Mouse (Mus musculus) T-helper 2 cell (primary cell): Measurements from ENCODE around the gene Plekhg2.

ENCODE experiments used
- in situ Hi-C: fragments of 300-600 bp; cut with MboI, MseI; formaldehyde crosslinking; loops from one replicate; pipeline ENCODE4 v1.15.1; 2025; ENCODE audit warnings: high pct_unique_total_duplicates

The Plekhg2 gene

DNA sequence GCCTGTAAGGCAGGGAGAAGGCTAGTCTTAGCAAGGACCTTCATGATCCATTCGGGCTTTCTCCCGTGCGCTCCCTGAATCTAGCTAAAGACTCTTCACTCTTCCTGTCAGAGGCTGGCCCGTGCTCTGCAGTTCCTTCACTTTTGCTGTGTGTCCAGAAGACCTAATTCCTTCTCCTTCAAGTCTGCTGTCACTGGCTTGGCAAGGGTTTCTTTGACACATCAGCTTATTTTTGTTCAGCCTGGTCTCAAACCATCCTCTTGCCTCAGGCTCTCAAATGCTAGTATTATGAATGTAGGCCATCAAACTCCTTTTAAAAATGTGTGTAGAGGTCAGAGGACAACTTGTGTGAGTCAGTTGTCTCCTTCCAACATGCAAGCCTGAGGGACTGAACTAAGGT lies 11.2 kb upstream of the Plekhg2 start:
- in situ Hi-C loops = no loop called here

DNA sequence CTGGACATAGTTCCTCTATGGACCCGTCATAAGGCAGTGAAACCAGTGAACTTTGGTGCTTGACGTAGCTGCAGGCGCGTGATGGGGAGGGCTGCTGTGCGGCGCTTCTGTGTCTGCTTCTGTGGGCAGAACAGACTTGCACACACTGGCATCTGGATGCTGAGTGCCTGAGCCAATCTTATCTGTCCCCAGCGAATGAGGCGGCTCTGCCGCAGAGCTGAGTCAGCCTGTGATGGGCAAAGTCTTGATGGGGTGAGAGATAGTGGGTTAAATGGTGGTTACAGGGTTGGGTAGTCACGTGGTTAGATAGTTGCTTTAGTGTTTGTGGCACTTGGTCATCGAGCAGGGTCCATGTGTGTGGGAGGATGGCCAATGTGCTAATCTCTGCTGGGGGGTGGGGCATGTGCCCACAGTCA lies 10.6 kb upstream of the Plekhg2 start:
- in situ Hi-C loops = no loop called here

DNA sequence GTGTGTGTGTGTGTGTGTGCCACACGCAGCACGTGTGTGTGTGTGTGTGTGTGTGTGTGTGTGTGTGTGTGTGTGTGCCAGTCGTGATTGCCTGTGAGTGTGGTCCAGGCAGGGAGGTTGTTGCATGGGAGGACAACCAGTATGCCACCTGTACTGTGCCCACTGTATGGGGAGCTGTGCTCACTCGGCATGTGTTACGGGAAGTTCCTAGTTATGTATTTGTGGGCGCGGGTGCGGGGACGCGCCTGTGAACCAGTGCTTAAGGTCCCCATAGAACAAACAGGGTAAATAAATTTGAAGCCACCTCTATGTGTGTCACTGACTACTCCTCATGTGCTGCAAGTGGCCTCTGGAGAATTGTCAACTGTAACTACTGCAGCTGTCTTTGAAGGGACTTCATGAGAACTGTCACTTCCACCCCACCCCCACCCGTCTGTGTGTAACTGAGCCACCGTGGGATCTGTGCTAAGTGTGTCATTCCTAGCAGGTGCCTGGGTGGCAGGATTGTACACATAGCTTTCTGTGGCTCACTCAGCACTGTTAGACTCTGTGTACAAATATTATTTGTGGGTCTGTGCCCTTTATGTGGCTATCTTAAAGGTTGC lies 10.1 kb upstream of the Plekhg2 start:
- in situ Hi-C loops = no loop called here

DNA sequence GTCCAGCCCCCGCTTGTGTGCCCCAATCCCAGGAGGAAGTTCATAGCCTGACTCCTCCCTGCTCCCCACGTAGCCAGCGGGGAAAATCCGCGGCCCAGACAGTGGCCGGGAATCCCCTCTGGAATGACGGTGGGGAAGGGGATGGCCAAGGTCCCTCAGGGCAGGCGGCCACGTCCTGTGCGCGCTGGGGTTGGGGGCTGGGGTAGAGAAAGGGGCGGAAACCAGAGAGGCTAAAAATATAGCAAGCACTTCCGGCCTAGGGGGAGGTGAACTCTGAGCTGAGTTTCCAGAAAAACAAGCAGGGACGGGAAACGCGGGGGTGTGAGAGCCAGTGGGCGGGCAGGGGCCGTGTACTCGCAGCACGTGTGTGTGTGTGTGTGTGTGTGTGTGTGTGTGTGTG lies 9.5 kb upstream of the Plekhg2 start:
- in situ Hi-C loops = no loop called here

DNA sequence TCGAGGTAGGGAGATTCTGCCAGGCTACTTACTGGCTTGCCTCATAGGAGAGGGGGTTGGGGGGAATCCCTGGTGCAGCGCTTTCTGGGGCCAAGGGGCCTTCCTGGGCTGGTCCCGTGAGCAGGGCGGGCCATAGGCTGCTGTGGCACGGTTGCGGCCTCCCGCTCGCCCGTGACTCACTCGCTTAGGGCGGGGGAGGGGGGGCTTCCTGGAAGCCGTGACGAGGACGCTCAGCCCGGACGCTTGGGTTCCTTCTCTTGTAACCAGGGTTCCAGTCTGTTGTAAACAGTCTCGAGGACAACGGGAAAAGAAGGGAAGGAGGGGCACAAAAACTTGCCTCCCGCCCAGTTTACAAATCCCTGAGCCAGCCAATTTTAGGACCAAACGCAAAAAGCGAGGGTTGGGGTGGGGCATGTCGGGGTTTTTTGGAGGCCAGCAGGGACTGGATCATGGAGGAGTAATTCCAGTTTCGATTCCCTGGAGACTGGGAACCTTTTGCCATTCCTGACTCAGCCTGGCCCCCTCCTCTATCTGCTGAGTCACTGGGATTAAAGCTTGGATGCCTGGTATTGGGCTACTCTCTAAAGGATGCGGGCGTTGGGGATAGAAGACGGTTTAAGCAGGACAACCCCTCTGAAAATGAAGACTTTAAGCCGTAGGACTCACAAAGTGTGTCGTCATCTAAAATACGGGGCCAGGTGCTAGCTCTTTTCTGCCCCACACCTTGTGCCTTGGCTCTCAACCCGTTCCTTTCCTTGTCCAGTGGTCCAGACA lies 8.8 kb upstream of the Plekhg2 start:
- in situ Hi-C loops = no loop called here

DNA sequence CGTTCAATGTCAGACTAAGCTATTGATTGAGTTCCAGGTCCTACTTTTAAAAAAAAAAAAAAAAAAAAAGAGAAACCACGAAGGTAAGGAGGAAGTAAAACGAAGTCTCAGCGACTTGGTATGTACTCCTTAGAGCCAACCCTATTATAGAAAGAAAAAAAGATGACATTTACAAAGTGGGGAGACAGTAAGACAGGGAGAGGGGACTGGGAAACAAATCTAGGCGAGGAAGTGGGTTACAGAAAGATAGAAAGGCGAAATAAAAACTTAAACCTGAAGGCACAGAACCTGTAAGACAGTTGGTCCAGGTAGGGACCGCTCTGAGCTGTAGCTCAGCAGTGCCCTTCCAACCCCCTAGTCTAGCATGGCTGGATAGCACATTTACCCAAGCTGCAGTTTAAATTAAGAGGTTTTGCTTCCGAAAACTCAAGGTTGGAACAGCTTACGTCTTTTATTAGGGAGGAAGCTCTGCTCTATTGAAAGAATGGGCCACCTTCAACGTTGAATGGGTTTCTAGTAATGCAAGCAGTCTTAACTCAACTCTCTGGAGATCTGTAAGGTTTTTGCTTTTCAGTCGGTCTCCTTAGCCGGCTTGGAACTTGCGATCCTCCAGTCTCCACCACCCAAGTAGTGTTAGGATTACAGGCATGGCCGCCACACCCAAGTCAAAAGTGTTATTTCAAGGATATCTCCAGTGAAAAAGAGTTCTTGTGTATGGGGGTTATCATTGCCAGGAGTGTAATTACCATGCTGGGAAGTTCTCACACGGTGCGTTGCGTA lies 8.0 kb upstream of the Plekhg2 start, which contains the start of gene Zfp36:
TSS of gene Zfp36 (minus strand) at position 17 of the 780 bp plus-strand sequence.
- in situ Hi-C loops = no loop called here

DNA sequence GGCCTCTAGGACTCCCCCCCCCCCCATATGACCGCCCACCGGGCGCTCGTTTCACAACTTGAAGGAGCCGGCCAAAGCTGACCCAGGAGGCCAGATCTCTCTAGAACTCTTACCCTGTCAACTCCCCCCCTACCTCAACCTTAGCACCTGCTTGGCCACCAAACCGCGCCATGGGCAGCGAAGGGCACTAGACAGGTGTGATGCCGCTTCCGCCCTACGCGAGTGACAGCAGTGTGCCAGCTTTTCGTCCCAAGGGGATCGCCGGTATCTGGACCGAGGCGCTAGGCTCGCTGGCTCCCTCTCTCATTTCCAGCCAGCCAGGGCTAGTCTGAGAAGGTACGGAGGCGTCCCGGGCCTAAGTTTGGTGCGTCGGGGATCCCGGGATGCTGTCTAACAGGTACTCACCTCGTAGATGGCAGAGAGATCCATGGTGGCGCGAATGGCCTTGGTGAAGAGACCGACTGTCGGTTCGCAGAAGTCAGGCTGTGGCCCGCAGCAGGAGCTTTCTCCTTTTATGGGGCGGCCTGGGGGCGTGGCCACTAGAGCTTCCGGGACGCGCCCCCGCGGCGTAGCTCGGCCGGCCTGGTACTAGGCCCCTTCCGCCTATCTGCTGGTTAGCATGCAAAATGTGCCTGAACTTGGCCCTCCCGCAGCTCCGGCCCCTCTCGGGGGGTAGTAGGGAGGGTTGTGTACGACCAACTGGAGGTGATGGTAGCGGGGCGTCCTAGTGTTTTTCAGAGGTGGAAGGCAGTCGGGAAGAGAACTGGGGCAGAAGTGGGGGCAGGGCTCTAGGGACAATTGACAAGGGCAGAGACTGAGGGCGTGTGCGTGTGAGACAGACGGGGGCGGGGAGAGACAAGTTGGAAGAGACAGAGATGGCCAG lies 6.6 kb upstream of the Plekhg2 start:
- in situ Hi-C loops = no loop called here

DNA sequence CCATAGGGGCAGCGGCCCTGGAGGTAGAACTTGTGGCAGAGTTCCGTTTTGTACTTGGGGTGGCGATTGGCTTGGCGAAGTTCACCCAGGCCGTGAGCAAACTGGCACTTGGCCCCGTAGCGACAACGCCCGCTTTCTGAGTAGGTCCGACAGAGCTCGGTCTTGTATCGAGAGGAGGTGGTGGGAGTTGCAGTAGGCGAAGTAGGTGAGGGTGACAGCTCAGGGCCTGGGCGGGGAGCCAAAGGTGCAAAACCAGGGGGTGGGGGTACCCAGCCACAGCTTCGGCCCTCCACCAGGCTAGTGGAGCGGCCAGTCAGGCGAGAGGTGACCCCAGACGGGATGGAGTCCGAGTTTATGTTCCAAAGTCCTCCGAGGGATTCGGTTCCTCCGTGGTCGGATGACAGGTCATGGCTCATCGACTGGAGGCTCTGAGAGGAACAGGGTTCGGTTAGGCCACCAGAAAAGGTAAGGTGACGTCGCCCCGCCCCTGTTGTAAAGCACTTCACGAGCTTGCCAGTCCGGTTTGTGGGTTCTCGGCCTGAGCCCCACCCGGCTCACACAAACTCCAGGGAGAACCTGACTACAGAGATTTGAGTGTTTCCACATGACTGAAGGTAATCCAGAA lies 5.8 kb upstream of the Plekhg2 start:
- in situ Hi-C loops = no loop called here

DNA sequence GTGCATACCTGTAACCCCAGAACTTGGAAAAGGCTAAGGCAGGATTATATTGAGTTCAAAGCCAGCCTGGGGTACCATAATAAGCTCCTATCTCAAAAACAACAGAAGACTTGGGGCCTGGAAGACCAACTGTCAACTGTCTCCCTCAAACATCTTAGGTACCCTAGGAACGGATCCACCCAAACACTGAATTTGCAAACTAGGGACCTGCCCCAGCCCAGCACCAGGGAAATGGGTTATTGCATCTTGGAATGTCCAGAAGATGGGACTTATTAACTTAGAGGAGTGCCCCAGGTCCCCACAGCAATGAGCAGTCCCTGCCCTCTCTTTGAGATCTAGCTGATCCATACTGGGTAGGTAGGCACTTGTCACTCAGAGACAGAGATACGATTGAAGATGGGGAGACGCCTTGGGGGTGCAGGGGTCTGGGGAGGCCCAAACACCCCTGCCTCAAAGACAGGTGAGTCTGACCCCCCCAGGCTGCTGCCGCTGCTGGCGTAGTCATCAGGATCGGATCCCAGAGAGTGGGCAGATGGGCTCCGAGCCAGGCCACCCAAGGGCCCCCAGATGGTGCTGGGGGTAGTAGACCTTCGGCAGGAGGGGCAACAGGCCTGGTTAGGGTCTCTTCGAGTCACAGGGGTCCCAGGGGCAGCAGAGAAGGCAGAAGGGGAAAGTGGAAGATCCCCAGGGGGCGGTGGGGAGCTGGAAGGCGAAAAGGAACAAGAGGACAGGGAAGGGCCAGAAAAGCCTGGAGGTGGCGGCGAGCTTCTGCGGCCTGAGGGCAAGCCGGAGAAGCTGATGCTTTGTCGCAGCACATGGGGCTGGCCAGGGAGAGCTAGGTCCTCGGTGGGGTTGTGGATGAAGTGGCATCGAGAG lies 5.0 kb upstream of the Plekhg2 start:
- in situ Hi-C loops = no loop called here

DNA sequence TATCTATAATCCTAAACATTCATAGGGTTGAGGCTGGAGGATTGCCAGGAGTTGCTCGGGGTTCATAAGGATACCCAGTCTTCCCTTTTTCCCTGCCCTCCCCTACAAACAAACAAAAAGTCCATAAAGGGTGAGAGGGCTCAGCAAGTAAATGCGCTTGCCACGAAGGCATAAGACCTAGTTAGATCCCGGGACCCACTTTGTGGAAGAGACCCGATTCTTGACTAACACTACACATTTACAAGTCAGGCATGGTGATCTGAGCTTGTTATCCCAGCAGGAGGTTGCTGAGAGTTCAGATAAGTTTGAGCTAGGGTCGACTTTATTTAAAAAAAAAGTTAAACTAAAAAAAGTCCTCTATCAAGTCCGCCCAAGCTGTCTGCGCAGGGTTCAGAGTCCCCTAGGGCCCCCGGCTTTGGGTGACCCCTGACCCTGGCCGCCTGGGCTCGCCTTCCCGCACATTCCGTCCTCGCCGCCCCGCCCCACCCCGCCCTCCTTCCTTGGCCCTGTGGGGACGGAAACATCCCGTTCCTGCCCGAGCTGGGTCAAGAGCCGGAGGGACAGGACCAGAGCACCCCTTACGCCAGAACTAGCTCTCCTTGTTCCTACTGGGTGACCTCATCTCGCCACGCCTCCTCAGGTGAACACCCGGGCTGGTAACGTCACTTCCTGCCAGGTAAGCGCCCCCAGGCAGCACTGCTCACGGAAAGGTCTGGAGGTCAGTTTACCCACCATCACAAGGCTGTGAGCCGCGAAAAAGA lies 3.8 kb upstream of the Plekhg2 start:
- in situ Hi-C loops = no loop called here

DNA sequence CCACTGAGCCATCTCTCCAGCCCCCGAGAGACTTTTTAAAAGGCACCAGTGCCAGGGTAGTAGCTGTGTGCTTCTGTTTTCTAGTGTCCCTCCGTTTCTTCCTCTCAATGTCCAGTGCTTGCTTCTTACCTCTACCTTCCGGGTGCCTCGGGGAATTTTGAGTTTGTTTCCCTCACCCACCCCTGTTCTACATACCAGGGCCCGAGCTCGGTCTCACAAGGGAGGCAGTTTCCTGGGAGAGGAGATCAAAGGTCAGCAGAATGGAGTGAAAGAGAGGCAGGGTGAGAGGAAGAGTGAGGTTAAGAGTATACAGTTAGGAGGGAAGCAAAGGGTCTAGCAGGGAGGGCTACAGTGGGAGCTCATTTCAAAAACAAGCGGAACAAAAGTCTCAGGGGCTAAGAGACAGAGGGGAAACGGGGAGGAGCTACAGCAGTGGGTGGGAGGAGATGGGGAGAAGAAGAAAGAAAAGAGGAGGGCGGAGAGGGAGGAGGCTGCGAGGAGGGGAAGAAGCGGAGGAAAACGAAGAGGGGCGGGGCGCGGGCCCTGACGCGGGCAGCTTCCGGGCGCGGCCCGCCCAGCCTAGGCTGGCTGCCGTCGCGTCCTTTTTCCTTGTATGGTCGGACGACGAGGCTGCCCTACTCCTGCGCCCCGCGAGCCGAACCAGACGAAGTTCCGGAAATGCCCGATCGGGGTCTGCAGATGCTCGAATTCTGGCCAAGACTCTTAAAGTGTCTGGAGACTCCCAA lies 3.0 kb upstream of the Plekhg2 start:
- in situ Hi-C loops = no loop called here

DNA sequence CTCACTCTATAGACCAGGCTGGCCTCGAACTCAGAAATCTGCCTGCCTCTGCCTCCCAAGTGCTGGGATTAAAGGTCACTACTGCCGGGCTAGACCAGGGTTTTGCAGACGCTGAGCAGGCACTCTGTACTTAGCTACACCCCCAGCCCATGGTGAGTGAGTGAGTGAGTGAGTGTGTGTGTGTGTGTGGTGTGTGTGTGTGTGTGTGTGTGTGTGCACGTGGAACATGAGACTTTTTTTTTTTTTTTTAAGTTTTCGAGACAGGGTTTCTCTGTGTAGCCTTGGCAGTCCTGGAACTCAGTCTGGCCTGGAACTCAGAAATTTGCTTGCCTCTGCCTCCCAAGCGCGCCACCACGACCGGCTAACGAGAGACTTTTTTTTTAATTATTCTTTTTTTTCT lies 2.2 kb upstream of the Plekhg2 start:
- in situ Hi-C loops = no loop called here

DNA sequence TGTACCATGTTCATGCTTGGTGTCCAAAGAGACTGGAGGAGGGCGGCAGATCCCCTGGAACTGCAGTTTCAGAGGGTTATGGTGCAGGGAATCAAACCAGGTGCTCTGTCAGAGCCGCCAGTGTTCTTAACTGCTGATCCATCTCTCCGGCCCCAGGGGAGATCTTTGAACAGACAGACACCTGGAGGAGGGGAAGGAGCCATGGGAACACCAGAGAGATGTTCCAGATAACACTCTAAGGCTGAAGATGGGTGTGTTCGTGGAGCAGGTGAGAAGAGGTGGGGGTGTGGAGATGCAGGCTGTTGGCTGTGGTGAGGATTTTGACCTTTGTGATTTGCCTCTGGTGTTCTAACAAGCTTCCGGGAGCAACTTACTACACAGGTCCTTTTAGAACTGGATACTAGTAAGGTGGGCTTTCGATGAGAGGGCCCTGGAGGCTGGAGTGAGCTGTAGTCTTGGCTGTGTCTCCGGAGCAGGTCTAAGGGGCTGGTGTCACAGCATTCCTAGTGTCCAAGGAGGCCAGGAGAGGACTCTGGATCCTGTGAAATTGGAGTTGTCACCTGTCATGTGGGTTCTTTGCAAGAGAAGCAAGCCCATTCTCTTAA lies 1.6 kb upstream of the Plekhg2 start:
- in situ Hi-C loops = no loop called here

DNA sequence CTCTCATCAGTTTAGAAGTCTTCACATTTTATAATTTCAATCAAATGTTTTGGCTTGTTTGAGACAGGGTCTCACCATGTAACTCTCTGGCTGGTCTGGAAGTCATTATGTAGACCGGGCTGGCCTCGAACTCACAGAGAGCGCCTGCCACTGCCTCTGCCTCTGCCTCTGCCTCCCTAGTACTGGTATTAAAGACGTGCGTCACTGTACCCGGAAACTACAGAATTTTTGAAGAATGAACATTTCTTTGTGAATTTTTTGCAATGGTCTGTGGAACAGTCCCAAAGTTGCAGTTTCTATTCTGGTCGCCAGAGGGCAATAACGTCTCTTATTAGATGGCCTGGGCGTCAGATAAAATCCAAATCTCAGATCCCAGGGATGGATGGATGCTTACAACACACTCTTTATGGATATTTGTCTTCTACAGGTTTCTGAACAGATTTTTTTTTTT lies 757 bp upstream of the Plekhg2 start:
- in situ Hi-C loops = no loop called here

DNA sequence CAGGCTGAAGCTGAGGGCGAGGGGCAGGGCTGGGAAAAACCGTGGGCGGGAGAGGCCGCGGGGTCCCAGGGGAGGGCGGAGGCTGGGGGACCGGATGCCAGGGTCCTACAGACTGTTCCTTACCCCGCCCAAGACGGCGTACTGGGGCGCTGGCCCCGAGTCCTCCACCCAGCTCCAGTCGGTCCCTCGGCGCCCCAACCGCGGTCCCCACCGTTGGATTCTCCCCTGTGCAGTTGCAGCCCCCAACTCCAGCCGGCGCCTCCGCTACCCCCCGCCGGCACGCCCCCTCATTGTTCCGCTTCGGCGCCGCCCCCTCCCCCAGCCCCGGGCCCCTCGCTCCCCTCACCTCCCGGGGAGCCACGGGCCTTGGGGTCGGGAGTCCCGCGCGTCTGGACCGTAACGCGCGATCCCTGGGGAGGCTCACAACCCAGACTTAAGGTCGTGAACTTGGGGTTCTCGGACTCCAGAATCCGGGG lies 847 bp downstream of the Plekhg2 start:
- in situ Hi-C loops = no loop called here

DNA sequence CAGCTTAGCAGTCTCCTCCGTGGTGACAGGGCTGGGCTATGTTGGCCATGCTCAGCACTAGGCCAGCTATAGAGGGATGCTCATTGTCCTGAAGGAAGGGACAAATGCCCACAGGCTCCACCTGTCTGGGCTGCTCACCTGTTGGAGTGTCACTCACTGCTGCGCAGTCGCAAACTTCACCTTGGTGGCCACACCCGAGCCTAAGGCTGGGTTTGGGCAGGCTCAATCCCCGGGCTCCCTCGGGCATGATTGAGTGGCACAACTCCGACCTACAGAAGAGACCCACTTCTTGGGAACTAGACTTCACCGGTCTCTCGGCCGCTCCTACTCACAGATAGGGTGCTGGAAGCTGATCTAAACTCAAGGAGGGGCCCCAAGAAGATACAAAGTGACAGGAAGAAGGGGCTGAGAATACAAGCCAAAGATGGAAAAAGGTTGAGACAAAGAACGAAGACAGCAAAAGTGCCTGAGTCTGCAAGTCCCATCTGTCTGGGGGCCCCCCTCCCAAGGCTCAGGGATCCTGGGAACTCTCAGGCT lies 1.4 kb downstream of the Plekhg2 start:
- in situ Hi-C loops = no loop called here

DNA sequence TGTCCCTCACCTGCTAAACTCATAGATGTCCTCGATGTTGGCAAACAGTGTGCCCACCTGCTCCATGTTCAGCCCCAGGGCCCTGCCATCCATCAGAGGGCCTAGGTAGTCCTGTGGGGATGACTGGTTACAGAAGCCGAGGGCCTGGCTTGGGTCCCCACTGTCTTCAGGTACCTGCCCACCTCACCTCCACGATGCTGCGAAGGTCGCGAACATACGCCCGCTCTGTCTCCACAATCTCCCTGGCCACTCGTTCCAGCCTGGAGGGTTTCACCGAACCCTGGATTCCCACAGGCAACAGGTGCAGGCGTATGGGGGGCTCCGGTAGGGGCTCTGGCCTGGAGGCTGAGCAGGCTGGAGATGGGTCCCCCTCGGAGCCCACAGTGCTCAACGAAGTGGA lies 2.3 kb downstream of the Plekhg2 start:
- in situ Hi-C loops = no loop called here
